Mouse (Mus musculus) layer of hippocampus, adult 9-10 months (tissue): ENCODE measurements around the gene Hoxd4.

ENCODE experiments used
- DNase-seq: peaks from one replicate; pipeline ENCODE4 v3.0.0; 2022; ENCODE audit warnings: low spot score

The Hoxd4 gene

GRCm38 (mm10) chr2:74730331-74730730 lies 18.6 kb downstream of the Hoxd4 start:
- no peak for DNase-seq

GRCm38 (mm10) chr2:74731055-74731454 lies 19.3 kb downstream of the Hoxd4 start:
- DNase-seq, result no peak

GRCm38 (mm10) chr2:74731799-74732512 lies 20.2 kb downstream of the Hoxd4 start:
- no peak for DNase-seq

- no peak for DNase-seq
Measured at GRCm38 (mm10) chr2:74732513-74733316, 21.0 kb downstream of the Hoxd4 start.

- DNase-seq, result no peak
Measured at GRCm38 (mm10) chr2:74733317-74733661, 21.6 kb downstream of the Hoxd4 start.

GRCm38 (mm10) chr2:74733765-74734164 lies 22.0 kb downstream of the Hoxd4 start:
- no peak for DNase-seq

GRCm38 (mm10) chr2:74734451-74734850 lies 22.7 kb downstream of the Hoxd4 start:
- no peak for DNase-seq

GRCm38 (mm10) chr2:74734996-74735811 lies 23.5 kb downstream of the Hoxd4 start:
- DNase-seq, result no peak

GRCm38 (mm10) chr2:74735851-74736687 lies 24.3 kb downstream of the Hoxd4 start:
- DNase-seq, result no peak

- DNase-seq, result no peak
Measured at GRCm38 (mm10) chr2:74736688-74737577, 25.2 kb downstream of the Hoxd4 start.

GRCm38 (mm10) chr2:74737578-74738070 lies 25.9 kb downstream of the Hoxd4 start:
- DNase-seq, result no peak

GRCm38 (mm10) chr2:74738623-74739475 lies 27.1 kb downstream of the Hoxd4 start:
- no peak for DNase-seq

- DNase-seq, result no peak
Measured at GRCm38 (mm10) chr2:74739476-74739800, 27.7 kb downstream of the Hoxd4 start.

- no peak for DNase-seq
Measured at GRCm38 (mm10) chr2:74739869-74740268, 28.1 kb downstream of the Hoxd4 start.

GRCm38 (mm10) chr2:74740311-74741091 lies 28.8 kb downstream of the Hoxd4 start:
- no peak for DNase-seq

- no peak for DNase-seq
Measured at GRCm38 (mm10) chr2:74741252-74741978, 29.7 kb downstream of the Hoxd4 start.

- DNase-seq, result no peak
Measured at GRCm38 (mm10) chr2:74741979-74742277, 30.2 kb downstream of the Hoxd4 start.

GRCm38 (mm10) chr2:74745540-74746297 lies 34.0 kb downstream of the Hoxd4 start:
- DNase-seq, result no peak
